Mouse (Mus musculus): Measurements from ENCODE around the gene Ermp1.

Ermp1 gene

DNA sequence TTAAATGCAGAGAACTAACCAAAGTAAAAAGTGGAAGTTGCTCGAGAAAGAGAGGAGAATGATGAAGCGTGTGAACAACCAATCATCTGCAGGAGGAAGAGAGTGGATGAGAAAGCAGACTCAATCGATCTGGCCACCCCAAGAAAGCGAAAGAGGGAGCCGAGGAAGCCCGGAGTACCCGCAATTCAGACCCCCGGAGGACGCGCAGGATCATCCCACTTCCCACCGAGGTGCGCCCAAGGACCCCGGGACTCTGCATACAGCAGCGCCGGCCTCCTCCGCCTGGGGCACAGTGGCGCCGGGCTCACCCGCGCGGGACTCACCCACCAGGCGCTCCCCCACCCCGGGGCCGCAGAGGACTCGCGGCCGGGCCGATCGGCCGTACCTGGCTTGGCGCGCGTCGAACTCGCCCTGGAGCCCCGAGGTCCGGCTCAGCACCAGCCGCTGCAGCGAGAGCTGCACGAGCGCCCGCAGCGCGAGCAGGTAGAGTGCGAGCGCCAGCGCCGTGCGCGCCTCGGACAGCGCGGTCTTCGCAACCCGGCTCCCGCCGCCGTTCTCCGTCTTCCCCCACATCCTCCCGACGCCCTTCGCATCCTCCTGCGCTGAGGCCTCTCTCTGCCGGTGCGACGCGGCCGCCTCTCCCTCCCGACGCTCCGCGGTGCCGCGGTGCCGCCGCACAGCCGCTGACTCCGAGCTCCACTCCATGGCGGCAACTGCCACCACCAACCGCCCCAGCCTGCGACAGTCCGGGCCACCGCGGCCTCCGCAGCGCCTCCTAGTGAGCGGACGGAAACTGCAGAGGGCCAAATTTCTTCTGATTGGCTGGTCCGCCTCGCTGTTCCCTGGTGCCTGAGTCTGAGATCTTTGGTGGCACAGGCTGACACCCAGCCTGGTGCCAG is at the start of gene Ermp1:
Gene Ermp1 (minus strand): TSS at position 765 of the 899 bp plus-strand sequence.
- peak; percentile 84 for DNase-seq (ENCODE audit: low spot score)

- no peak for DNase-seq (ENCODE audit: low spot score)
These were observed 49.1 kb upstream of the Ermp1 start, which contains the start of gene Mlana for GRCm38 (mm10) chr19:29697245-29697874. Gene Mlana, plus strand, starts transcription at chr19:29697824.

DNA sequence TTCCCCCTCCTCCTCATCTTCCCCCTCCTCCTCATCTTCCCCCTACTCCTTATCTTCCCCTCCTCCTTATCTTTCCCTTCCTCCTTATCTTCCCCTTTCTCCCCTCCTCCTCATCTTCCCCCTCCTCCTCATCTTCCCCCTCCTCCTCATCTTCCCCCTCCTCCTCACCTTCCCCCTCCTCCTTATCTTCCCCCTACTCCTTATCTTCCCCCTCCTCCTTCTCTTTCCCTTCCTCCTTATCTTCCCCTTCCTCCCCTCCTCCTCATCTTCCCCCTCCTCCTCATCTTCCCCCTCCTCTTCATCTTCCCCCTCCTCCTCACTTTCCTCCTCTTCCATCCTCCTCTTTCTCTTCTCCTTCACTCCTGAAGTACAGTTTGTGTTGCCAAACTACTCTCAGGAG is 48.6 kb upstream of the Ermp1 start:
- DNase-seq (ENCODE audit: low spot score) = no peak

- no peak for DNase-seq (ENCODE audit: low spot score)
These were observed 48.1 kb upstream of the Ermp1 start for GRCm38 (mm10) chr19:29696309-29696708.

- DNase-seq (ENCODE audit: low spot score) = no peak
These were observed 46.9 kb upstream of the Ermp1 start for GRCm38 (mm10) chr19:29695071-29695470.

GRCm38 (mm10) chr19:29683844-29684540 is 35.8 kb upstream of the Ermp1 start:
- no peak for DNase-seq (ENCODE audit: low spot score)

- no peak for DNase-seq (ENCODE audit: low spot score)
These were observed 32.3 kb upstream of the Ermp1 start for GRCm38 (mm10) chr19:29680182-29681152.

- DNase-seq (ENCODE audit: low spot score) = no peak
These were observed 30.1 kb upstream of the Ermp1 start for GRCm38 (mm10) chr19:29678181-29678778.

- DNase-seq (ENCODE audit: low spot score) = no peak
These were observed 28.4 kb upstream of the Ermp1 start for GRCm38 (mm10) chr19:29676479-29677193.

DNA sequence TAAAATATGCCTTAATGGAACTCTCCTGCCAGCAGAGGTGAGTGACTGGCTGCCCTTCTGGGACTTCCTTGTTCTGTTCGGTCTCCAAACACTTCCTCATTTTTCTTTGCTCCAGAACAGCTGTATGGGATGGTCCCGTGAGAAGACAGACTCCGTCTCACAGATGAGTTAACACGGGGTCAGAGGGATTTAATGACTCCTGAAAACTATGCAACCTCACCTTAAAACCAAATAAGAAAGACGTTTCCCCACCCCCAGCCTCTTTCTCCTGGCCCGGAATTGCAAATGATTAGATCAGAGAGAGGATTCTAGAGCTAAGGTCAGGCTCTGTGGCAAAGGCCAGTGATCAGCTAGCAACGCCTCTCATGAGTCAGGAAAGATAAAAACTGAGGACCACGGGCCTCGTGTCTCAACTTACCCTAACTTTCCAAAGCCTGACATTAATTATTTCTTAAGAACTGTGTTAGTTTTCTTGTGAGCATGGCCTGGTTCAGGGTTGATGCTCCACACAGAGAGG is 27.4 kb upstream of the Ermp1 start:
- no peak for DNase-seq (ENCODE audit: low spot score)

- DNase-seq (ENCODE audit: low spot score) = no peak
These were observed 26.7 kb upstream of the Ermp1 start for GRCm38 (mm10) chr19:29674946-29675345.

GRCm38 (mm10) chr19:29672660-29673059 is 24.4 kb upstream of the Ermp1 start:
- DNase-seq (ENCODE audit: low spot score) = no peak

GRCm38 (mm10) chr19:29671160-29671559 is 22.9 kb upstream of the Ermp1 start:
- no peak for DNase-seq (ENCODE audit: low spot score)

- DNase-seq (ENCODE audit: low spot score) = no peak
These were observed 22.0 kb upstream of the Ermp1 start for GRCm38 (mm10) chr19:29670247-29670646.

GRCm38 (mm10) chr19:29668135-29668534 is 19.9 kb upstream of the Ermp1 start:
- no peak for DNase-seq (ENCODE audit: low spot score)

DNA sequence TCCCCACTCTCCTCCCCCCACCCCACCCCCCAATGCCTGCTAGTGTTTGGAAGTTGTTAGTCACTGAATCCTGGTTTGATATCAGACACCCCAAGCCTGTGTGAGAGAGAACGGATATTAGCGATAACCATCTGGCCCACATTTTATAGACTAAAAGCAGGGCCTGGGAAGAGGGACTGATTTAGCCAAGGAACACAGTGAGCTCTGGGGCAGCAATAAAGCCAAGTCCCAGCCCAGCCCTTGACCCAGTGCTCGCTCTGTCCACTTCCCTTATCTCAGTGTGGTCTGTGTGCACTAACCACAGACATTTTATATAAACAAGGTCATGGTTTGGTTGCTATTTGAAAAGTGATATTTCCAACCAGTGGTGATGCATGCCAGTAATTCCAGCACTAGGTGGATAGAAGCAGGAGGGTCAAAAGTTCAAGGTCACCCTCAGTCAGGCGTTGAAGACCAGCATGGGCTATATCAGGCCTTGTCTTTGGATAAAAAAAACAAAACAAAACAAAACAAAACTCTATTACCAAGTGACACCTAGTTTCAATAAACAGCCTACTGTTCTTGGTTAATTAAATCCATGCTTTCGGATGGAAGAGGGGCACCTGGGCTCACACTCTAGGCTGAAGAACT is 18.9 kb upstream of the Ermp1 start:
- DNase-seq (ENCODE audit: low spot score) = peak; percentile 60

DNA sequence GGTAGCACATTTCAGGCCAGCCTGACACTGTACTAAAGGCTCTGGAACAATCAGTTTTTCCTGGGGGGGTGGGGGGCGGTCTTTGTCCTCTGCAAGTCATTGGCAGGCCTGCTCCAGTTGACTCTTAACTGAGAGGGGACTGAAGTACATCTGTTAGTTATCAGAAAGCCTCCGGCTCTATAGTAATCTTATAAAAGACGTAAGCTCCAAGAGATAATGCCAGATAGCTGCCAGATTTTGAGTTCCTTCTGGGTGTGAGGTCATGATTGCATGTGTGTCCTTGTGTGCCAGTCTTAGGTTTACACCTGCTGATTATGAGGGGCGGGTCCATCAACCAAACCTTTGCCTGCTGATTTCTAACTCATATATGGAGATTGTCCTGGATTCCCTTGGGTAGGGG is 17.9 kb upstream of the Ermp1 start:
- no peak for DNase-seq (ENCODE audit: low spot score)

GRCm38 (mm10) chr19:29664934-29665333 is 16.7 kb upstream of the Ermp1 start:
- DNase-seq (ENCODE audit: low spot score) = no peak

- no peak for DNase-seq (ENCODE audit: low spot score)
These were observed 15.6 kb upstream of the Ermp1 start for GRCm38 (mm10) chr19:29663780-29664179.

Measured in ovary, adult 18-20 months (tissue).